Mouse (Mus musculus) spleen, adult 2 months (tissue): Measurements from ENCODE around the gene Dnmt1. TPM values are rescaled to one million over a fixed set of nuclear protein-coding genes. Genes with fewer than 3 reads are reported as not detected.

Experiments used
- DNase-seq, 2 experiments: peaks; one replicate each; pipeline versions ENCODE4 v3.0.0 to v3.0.0-alpha.2; 2012 to 2021; ENCODE audit warnings: low spot score in 2 of 2, low read depth in 1 of 2
- H3K27ac ChIP-seq: fragments of 200-500 bp; 2 replicates; pipeline ENCODE4 v1.5.1; 2012; ENCODE audit warnings: low read length, inconsistent platforms; ENCODE audit not compliant: insufficient read depth
- H3K27me3 ChIP-seq: fragments of 200-500 bp; 2 replicates; pipeline ENCODE4 v1.6.1; 2012; ENCODE audit warnings: mild to moderate bottlenecking, moderate library complexity, low read length, inconsistent platforms; ENCODE audit not compliant: control insufficient read depth, insufficient read depth
- H3K36me3 ChIP-seq: fragments of 200-500 bp; 2 replicates; pipeline ENCODE4 v1.6.1; 2012; ENCODE audit warnings: mild to moderate bottlenecking, low read length, inconsistent platforms; ENCODE audit not compliant: control insufficient read depth, insufficient read depth
- H3K4me1 ChIP-seq: fragments of 200-500 bp; 2 replicates; pipeline ENCODE4 v1.6.1; 2011; ENCODE audit warnings: inconsistent platforms; ENCODE audit not compliant: control insufficient read depth, insufficient read depth, insufficient read length
- H3K4me3 ChIP-seq: fragments of 200-500 bp; 2 replicates; pipeline ENCODE4 v1.5.1; 2011; ENCODE audit warnings: mild to moderate bottlenecking, inconsistent platforms; ENCODE audit not compliant: insufficient read depth, insufficient read length; ENCODE audit errors: extremely low read depth
- CTCF ChIP-seq: fragments of 200-500 bp; IDR thresholded peaks from 2 replicates; pipeline ENCODE4 v1.5.1; 2011; ENCODE audit warnings: mild to moderate bottlenecking, inconsistent platforms; ENCODE audit not compliant: insufficient read depth, insufficient read length, insufficient replicate concordance; ENCODE audit errors: extremely low read depth
- POLR2A ChIP-seq: fragments of 200-500 bp; IDR thresholded peaks from 2 replicates; pipeline ENCODE4 v1.6.1; 2011; ENCODE audit warnings: low read depth, low read length, inconsistent platforms
- WGBS: fragments of 180-500 bp; shearing (Covaris S2); methylation state at CpG from one replicate; pipeline ENCODE4 v1.1.7; 2018; 5-methylcytosine and 5-hydroxymethylcytosine counted together
- polyA plus RNA-seq: library from polyadenylated mRNA; depleted of rRNA; stranded (reverse); fragments of >200 nt; gene quantifications from 2 replicates; pipeline ENCODE4 v1.2.3, GENCODE M21; 2012

Dnmt1 gene
- polyA plus RNA-seq, 1 experiment = 37.0 TPM

GRCm38 (mm10) chr9:20976961-20977689, 17.4 kb upstream of the Dnmt1 start:
- WGBS = 6% methylated on average over 4 of the region's 4 CpGs
- Histone ChIP-seq H3K4me1 (peaks cover 7% of the 10 kb centered on the region), H3K36me3 (no peaks in the 10 kb centered on the region), H3K27me3 (peaks cover 5% of the 10 kb centered on the region), H3K27ac (no peak overlapping the region), H3K4me3 (peak overlapping the region; percentile 76; the same call in 1 of the 2 replicates)
- no peak for TF ChIP-seq POLR2A
- no peak for TF ChIP-seq CTCF
- DNase-seq = no peak

DNA sequence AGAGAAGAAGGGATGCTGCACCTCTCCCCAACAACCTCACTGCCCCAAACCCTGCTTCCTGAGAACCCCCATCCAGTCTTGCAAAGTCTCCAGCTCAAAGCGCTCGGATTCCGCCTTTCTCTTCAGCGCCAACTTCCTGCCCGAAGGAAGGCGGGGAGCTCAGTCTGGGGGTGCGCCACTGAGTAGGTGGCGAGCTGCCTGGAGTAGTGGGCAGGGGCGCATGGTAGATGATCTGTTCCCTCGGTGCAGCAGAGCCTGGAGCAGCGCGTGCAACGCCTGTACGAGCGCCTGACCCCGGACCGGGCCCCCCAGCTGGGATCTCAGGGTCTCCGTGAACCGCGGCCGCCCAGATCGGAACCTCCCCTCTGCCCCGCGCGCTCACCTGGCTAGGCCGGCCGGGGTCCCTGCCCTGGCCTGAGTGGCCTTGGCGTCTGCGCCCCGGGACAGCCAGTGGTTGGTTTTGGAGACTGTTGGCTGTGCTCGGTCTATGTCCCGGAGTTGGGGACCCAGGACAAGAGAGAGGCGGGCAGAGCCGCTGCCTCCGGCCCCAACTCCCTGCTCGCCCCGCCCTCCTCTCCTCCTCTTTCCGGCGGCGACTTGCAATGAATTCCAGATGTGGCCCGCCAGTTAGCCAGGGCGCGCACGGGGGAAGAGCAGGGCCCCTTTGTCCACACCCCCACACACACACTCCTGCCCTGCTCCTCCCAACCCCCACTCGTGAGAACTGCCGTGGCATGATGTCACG, 16.7 kb upstream of the Dnmt1 start, which contains the start of gene S1pr2:
Gene S1pr2 (minus strand): TSS at position 566 of the 745 bp plus-strand sequence.
- Histone ChIP-seq H3K4me3 (peak within 1 kb of the TSS; percentile 76), H3K36me3 (no peaks in the 10 kb centered on the region), H3K4me1 (peaks cover 7% of the 10 kb centered on the region), H3K27me3 (peaks cover 5% of the 10 kb centered on the region), H3K27ac (peak within 1 kb of the TSS; percentile 16; the same call in 1 of the 2 replicates)
- under 1% methylated on average over 46 of the region's 47 CpGs for WGBS
- TF ChIP-seq CTCF (no peak), POLR2A (no peak)
- DNase-seq = peak; percentile 43 to 52

- Histone ChIP-seq H3K27ac (peak overlapping the region; percentile 16; the same call in 1 of the 2 replicates), H3K36me3 (no peaks in the 10 kb centered on the region), H3K4me3 (peak overlapping the region; percentile 76), H3K4me1 (peaks cover 7% of the 10 kb centered on the region), H3K27me3 (peaks cover 5% of the 10 kb centered on the region)
- WGBS = 8% methylated on average over 45 of the region's 45 CpGs
- no peak for DNase-seq
- TF ChIP-seq POLR2A (no peak), CTCF (no peak)
Observed at GRCm38 (mm10) chr9:20975431-20976215, 15.9 kb upstream of the Dnmt1 start.

DNA sequence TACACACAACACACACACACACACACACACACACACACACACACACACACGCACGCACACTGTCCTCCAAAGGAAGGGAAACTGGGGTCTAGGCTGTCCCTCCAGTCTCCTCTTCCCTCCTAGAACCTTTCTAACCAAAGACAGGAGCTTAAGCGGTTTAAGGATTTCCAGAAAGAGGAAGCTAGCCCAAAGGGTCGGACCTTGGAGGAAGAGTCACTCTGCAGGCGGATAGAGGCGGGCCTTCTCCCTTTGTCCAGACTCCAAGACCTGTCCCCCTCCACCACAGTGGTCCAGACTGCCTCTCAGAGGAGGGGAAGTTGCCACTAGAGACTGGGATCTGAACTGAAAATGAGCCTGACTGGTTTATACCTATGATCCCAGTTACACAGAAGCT, 14.0 kb upstream of the Dnmt1 start:
- TF ChIP-seq CTCF (no peak), POLR2A (no peak)
- 55% methylated on average over 6 of the region's 6 CpGs for WGBS
- Histone ChIP-seq H3K27ac (no peak overlapping the region), H3K4me1 (peaks cover 7% of the 10 kb centered on the region; the same call in 1 of the 2 replicates), H3K27me3 (peaks cover 5% of the 10 kb centered on the region), H3K36me3 (no peaks in the 10 kb centered on the region), H3K4me3 (no peak overlapping the region)
- DNase-seq = no peak

DNA sequence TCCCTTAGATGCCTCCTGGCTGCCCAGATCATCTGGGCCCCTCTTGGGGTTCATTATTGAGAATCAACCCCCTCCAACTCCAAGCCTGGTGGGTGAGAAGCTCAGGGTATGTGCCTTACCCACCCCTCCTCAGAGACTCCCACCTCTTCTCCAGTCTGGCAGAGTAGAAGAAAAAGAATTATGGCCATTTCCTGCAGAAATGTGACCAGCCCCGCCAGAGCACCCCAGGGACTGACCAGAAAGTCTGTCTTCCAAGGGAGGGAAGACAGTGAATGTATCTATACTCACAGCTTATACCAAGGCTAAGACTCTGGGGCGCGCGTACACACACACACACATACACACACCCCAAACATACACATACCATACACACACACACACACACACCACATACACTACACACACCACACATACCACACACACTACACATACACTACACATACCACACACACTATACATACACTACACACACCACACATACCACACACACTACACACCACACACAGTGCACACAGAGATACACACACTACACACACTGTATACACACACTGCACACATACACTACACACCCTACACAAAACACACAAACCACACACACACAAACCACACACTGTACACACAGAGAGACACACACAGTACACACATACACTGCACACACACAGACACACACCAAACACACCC, 13.5 kb upstream of the Dnmt1 start:
- no peak overlapping the region for H3K4me3 ChIP-seq
- TF ChIP-seq POLR2A = no peak
- TF ChIP-seq CTCF = no peak
- peaks cover 5% of the 10 kb centered on the region for H3K27me3 ChIP-seq
- no peak for DNase-seq
- WGBS = 86% methylated on average over 4 of the region's 4 CpGs
- peaks cover 7% of the 10 kb centered on the region; the same call in 1 of the 2 replicates for H3K4me1 ChIP-seq
- no peak overlapping the region for H3K27ac ChIP-seq
- H3K36me3 ChIP-seq = no peaks in the 10 kb centered on the region
